Mouse (Mus musculus) embryonic facial prominence, embryonic 13.5 days (tissue): ENCODE data around the gene Gm10024. TPM values are rescaled to one million over a fixed set of nuclear protein-coding genes. Genes with fewer than 3 reads are reported as not detected.
A peak's percentile ranks its signal among the peaks of the same experiment; 100 is the strongest.
"Not testable (repeated sequence)": the region's sequence is repeated elsewhere in the genome, so short reads cannot be mapped to it uniquely, and the experiment has no call there.

Experiments
- ATAC-seq: fragments of 200-750 bp; cut with Nextera tagmentation; 2 replicates; pipeline ENCODE4 v1.8.0; 2017; ENCODE audit warnings: low read depth; ENCODE audit not compliant: insufficient number of reproducible peaks, insufficient read depth, low FRiP score, low TSS enrichment
- H3K27ac ChIP-seq: fragments of 300-500 bp; sonication (generic); 2 replicates; pipeline ENCODE4 v1.5.1; 2015; ENCODE audit warnings: moderate library complexity, mild to moderate bottlenecking, inconsistent platforms
- H3K27me3 ChIP-seq: fragments of 300-500 bp; sonication (generic); 2 replicates; pipeline ENCODE4 v1.6.1; 2015; ENCODE audit warnings: mild to moderate bottlenecking, inconsistent platforms
- H3K36me3 ChIP-seq: fragments of 300-500 bp; sonication (generic); 2 replicates; pipeline ENCODE4 v1.6.1; 2015; ENCODE audit warnings: mild to moderate bottlenecking, inconsistent platforms
- H3K4me1 ChIP-seq: fragments of 300-500 bp; sonication (generic); 2 replicates; pipeline ENCODE4 v1.6.1; 2015; ENCODE audit warnings: inconsistent platforms
- H3K4me2 ChIP-seq: fragments of 300-500 bp; sonication (generic); 2 replicates; pipeline ENCODE4 v1.6.1; 2015; ENCODE audit warnings: moderate library complexity, mild to moderate bottlenecking, inconsistent platforms
- H3K4me3 ChIP-seq: fragments of 300-500 bp; sonication (generic); 2 replicates; pipeline ENCODE4 v1.5.1; 2015; ENCODE audit warnings: mild to moderate bottlenecking, inconsistent platforms
- H3K9ac ChIP-seq: fragments of 300-500 bp; sonication (generic); 2 replicates; pipeline ENCODE4 v1.6.1; 2015; ENCODE audit warnings: mild to moderate bottlenecking, inconsistent platforms
- H3K9me3 ChIP-seq: fragments of 300-500 bp; sonication (generic); 2 replicates; pipeline ENCODE4 v1.6.1; 2016; ENCODE audit warnings: inconsistent platforms
- WGBS: fragments of 180-500 bp; shearing (Covaris S2); methylation state at CpG from one replicate; pipeline ENCODE4 v1.1.7; 2015; ENCODE audit warnings: mixed read lengths; 5-methylcytosine and 5-hydroxymethylcytosine counted together
- polyA plus RNA-seq: library from polyadenylated mRNA; unstranded; fragments of >200 nt; fragmentation: Nextera tagmentation; extraction: Ambion mirVana; gene quantifications from 2 replicates; pipeline ENCODE4 v1.2.1, GENCODE M21; 2015

Gene Gm10024
- 0.72 and 1.5 TPM in 2 replicates for polyA plus RNA-seq

DNA sequence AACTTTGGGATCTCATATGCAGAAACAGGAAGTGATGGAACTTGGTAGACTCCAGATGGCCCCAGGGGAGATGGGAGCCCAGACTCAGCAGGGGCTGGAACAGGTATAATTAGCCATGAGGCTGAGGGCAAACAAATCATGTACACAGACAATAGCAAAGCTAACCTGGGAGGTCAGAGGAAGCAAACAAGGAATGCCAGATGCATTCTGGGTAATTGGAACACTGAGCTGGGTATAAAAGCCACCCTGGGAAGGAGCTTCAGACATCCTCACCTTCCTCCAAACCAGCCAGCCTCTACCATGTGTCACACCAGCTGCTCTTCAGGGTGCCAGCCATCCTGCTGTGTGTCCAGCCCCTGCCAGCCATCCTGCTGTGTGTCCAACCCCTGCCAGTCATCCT, at the start of gene Gm10024:
Gm10024 (plus strand) TSS at position 301 of the 400 bp plus-strand sequence.
- ATAC-seq, H3K9me3 ChIP-seq, H3K27me3 ChIP-seq, H3K36me3 ChIP-seq, H3K4me2 ChIP-seq, H3K9ac ChIP-seq, H3K4me3 ChIP-seq, H3K4me1 ChIP-seq, H3K27ac ChIP-seq: not testable (repeated sequence)

DNA sequence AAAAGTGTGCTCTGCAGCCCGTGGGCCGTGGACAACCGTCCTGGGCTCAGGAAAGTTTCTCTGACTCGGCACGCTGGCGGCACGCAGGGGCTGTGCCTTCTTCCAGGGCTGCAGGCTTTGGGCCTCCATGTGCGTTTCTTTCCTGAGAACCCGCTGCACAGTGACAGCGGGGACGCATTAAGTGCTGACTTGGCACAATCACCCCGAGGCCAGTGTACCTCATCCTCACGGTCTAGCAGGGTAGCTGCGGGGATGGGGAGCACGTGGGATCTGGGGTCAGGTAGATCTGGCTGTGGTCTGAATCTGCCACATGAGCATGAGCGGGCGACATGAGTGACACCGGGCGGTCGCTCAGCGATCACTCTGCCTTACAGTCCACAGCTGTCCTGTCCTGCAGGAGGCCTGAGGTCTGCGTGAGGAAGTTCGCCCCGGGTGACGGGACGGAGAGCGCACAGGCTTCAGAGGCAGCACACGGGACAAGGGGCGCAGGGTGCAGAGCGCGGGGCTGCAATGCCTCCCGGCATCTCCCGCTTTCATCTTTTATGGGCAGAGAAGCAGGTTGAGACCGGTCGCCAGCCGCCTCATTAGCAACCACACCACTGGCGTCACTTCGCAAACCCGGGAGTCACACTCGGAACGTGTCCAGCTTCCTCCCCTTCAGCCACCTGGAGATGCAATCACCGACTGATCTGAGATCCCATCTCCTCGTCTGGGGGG, 47.1 kb upstream of the Gm10024 start:
- H3K4me1 ChIP-seq, result peaks cover 3% of the 10 kb centered on the region; the same call in 1 of the 2 replicates
- peaks cover 4% of the 10 kb centered on the region; the same call in 1 of the 2 replicates for H3K9me3 ChIP-seq
- no peak overlapping the region for H3K4me3 ChIP-seq
- no peak overlapping the region for H3K4me2 ChIP-seq
- no peak overlapping the region for H3K27ac ChIP-seq
- H3K36me3 ChIP-seq, result no peaks in the 10 kb centered on the region
- 0 out of 2 replicates have a peak, but pooled peaks cover 3% of the 10 kb centered on the region for H3K27me3 ChIP-seq
- WGBS, result 55% methylated on average over 43 of the region's 43 CpGs
- no peak for ATAC-seq
- 0 out of 2 replicates have a peak overlapping the region, but pooled peaks have one; percentile 32 for H3K9ac ChIP-seq

DNA sequence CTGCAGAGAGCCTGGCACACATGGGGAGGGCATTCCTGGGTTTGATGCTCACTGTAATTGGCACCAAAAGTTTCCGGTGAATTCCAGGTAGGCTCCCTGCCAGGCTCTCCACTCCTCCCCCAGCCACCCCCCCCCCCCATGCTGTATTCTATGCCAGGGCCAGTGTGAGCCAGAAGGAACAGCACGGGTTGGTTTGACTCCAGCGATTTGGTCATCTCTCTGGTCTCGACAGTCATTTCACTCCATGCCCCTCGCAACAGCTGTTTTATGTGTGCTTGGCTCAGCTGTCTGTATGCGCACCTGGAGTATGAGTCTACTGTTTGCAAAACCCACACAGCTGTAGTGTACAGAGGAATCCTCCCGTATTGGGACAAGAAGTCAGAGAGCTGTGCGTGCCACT, 44.9 kb upstream of the Gm10024 start:
- 80% methylated on average over 8 of the region's 8 CpGs for WGBS
- ATAC-seq, result no peak
- Histone ChIP-seq H3K27ac (no peak overlapping the region), H3K4me3 (no peak overlapping the region), H3K9me3 (no peaks in the 10 kb centered on the region), H3K9ac (no peak overlapping the region), H3K27me3 (0 out of 2 replicates have a peak, but pooled peaks cover 3% of the 10 kb centered on the region), H3K4me1 (peaks cover 3% of the 10 kb centered on the region; the same call in 1 of the 2 replicates), H3K36me3 (no peaks in the 10 kb centered on the region), H3K4me2 (no peak overlapping the region)

DNA sequence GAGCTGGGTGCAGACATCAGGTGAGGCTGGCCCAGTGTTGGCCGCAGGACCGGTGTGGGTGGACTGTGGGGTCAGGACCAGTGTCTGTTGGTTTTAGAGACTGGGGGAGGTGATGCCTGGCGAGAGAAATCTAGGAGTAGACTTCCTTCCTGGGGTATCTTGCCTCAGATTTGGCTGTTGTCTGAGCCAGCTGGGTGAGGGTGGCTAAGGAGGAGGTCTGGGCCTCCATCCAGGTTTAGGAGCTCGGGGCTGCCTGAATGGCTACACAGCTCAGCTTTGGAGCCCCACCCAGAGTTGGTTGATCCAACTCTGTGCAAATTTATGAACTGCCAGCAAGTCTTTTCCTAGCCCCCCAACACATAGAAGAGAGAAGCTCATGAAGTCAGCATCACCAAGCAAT, 43.9 kb upstream of the Gm10024 start:
- Histone ChIP-seq H3K27me3 (0 out of 2 replicates have a peak, but pooled peaks cover 3% of the 10 kb centered on the region), H3K9me3 (no peaks in the 10 kb centered on the region), H3K9ac (no peak overlapping the region), H3K4me3 (no peak overlapping the region), H3K36me3 (no peaks in the 10 kb centered on the region), H3K27ac (no peak overlapping the region), H3K4me2 (no peak overlapping the region), H3K4me1 (peaks cover 3% of the 10 kb centered on the region; the same call in 1 of the 2 replicates)
- WGBS, result 73% methylated on average over 4 of the region's 4 CpGs
- no peak for ATAC-seq

DNA sequence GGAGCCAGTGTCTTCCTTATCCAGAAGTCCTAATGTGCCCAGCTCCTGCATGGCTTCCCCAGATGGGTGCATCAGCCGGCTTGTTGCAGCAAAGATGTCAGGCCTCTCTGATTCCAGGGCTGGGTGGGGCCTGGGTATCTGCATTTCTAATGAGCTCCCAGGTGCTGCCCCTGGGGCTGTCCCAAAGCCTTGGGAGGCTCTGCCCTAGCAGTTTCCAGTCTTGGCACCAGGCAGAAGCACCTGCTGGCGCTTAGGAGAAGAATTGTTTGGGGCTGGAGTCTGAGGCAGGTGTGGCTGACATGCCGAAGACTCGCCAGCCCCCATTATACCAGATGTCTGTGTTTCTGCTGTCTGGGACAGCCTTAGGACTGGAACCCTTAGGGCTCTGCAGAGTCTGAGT, 40.5 kb upstream of the Gm10024 start:
- 57% methylated on average over 4 of the region's 4 CpGs for WGBS
- no peaks in the 10 kb centered on the region for H3K36me3 ChIP-seq
- H3K4me1 ChIP-seq, result peaks cover 9% of the 10 kb centered on the region
- ATAC-seq, result no peak
- no peak overlapping the region for H3K27ac ChIP-seq
- no peak overlapping the region for H3K4me3 ChIP-seq
- H3K9ac ChIP-seq, result no peak overlapping the region
- no peak overlapping the region for H3K4me2 ChIP-seq
- no peaks in the 10 kb centered on the region for H3K9me3 ChIP-seq
- H3K27me3 ChIP-seq, result peaks cover under 1% of the 10 kb centered on the region; the same call in 1 of the 2 replicates

DNA sequence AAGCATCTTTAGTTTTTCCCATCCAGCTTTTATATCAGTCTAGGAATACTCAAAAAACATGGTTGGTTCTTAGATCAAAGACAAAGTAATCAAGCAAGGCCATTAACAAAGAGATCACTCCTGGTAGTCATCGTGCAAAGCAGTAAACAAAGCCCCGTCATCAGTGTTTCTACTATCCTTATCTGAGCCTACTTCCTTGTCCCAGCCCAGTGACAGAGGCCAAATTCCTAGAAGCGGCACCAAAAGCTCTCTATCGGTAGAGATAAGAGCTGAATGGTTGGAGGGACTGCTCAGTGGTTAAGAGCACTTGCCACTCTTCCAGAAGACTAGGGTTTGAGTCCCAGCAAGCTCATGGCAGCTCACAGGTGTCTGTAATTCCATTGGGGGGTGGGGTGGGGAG, 39.7 kb upstream of the Gm10024 start:
- Histone ChIP-seq H3K36me3 (no peaks in the 10 kb centered on the region), H3K4me3 (no peak overlapping the region)
- WGBS, result 85% methylated on average over 4 of the region's 4 CpGs

DNA sequence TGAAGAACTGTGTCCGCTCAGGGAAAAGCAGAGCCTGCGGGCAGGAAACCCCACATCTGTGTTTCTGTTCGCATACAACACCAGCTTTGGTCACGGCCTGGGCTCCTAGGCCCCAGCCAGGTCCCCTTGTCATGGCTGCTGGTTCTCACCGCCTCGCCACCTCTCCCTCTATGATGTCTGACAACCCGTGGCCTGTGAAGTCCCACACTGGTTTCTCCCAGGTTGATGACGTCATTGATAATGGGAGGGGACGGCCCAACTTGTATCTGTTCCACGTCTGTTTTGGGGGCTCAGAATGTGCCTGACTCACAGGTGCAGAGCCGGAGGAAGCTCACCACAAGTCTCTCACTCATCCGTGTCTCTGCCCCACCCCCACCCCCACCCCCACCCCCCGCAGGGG, 37.5 kb upstream of the Gm10024 start:
- Histone ChIP-seq H3K36me3 (no peaks in the 10 kb centered on the region), H3K27me3 (peaks cover 29% of the 10 kb centered on the region), H3K4me3 (no peak overlapping the region), H3K4me2 (no peak overlapping the region), H3K9me3 (no peaks in the 10 kb centered on the region), H3K27ac (no peak overlapping the region), H3K4me1 (peaks cover 22% of the 10 kb centered on the region), H3K9ac (no peak overlapping the region)
- ATAC-seq, result no peak
- WGBS, result 47% methylated on average over 13 of the region's 13 CpGs

More for the DNA sequence above, 39.7 kb upstream of the Gm10024 start:
- peaks cover 8% of the 10 kb centered on the region; the same call in 1 of the 2 replicates for H3K27me3 ChIP-seq
- no peak overlapping the region for H3K9ac ChIP-seq
- H3K4me2 ChIP-seq, result no peak overlapping the region
- no peak for ATAC-seq
- no peaks in the 10 kb centered on the region for H3K9me3 ChIP-seq
- peaks cover 9% of the 10 kb centered on the region for H3K4me1 ChIP-seq
- no peak overlapping the region for H3K27ac ChIP-seq

DNA sequence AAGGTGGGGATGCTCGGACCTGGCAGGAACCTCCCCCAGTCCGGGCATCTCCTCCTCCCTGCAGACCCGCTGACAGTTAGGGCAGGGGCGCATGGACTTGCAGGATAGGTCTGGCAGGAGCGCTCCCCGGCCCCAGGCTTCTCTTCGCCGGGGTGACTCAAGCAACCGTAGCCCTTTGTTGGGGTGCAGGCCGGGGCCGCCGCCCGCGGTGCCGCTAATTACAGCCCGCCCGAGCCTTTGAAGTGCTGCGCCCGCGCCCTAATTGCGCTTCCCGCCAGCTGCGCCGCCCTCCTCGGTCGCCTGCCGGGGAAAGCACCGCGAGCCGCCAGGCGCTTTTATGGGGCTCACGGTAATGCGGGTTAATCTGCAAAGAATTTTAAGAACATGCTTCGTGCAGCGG, 33.7 kb upstream of the Gm10024 start:
- peaks cover 22% of the 10 kb centered on the region for H3K4me1 ChIP-seq

DNA sequence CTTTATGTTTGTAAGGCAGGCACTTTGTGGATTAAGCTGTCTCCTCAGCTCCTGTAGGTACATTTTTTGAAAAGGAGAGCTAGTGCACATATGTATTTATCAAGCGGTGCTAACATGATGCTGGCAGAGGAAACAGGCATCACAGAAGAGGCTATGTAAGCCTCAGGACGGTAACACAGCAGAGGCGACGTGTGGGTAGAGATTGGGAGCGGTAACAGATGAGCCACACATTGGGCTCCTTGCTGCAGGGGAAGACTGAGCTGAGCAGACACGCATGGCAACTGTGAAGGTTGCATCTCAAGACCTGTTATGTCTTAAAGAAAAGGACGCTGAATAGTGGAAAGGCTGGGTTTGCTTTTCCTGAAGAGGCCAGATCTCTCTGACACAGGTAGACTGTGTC, 28.3 kb upstream of the Gm10024 start:
- Histone ChIP-seq H3K4me1 (peaks cover 18% of the 10 kb centered on the region), H3K9ac (no peak overlapping the region), H3K4me2 (no peak overlapping the region), H3K9me3 (no peaks in the 10 kb centered on the region), H3K27ac (no peak overlapping the region), H3K4me3 (no peak overlapping the region), H3K36me3 (no peaks in the 10 kb centered on the region), H3K27me3 (peaks cover 64% of the 10 kb centered on the region)
- no peak for ATAC-seq
- 71% methylated on average over 7 of the region's 7 CpGs for WGBS

More for the DNA sequence above, 33.7 kb upstream of the Gm10024 start:
- no peak for ATAC-seq
- H3K9ac ChIP-seq, result peak overlapping the region; percentile 66
- H3K4me2 ChIP-seq, result peak overlapping the region; percentile 78
- H3K9me3 ChIP-seq, result no peaks in the 10 kb centered on the region
- peaks cover 39% of the 10 kb centered on the region for H3K27me3 ChIP-seq
- H3K27ac ChIP-seq, result no peak overlapping the region
- H3K36me3 ChIP-seq, result no peaks in the 10 kb centered on the region
- H3K4me3 ChIP-seq, result peak overlapping the region; percentile 43
- under 1% methylated on average over 35 of the region's 35 CpGs for WGBS

DNA sequence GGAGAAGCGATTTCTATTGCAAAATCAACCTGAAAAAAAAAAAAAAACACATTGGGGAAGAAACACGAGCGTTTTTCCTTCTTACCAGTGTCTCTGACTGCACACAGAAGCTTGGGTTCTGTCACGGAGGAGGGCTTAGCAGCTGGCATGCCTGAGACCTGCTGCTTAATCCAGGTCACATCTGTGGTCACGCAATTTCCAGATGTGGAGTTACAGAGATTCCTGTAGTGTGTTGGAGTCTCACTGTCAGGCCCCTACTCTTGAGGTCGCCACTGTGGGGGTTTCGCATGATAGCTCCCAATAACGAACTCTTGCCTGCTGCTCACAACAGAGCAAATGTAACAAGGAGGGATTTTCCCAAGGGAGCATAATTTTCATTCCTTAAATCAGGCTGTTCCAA, 27.1 kb upstream of the Gm10024 start:
- Histone ChIP-seq H3K4me3 (no peak overlapping the region), H3K36me3 (no peaks in the 10 kb centered on the region), H3K9me3 (no peaks in the 10 kb centered on the region), H3K27me3 (peaks cover 65% of the 10 kb centered on the region), H3K9ac (no peak overlapping the region), H3K27ac (no peak overlapping the region), H3K4me1 (peaks cover 15% of the 10 kb centered on the region), H3K4me2 (no peak overlapping the region)
- ATAC-seq, result no peak
- WGBS, result 16% methylated on average over 8 of the region's 8 CpGs

DNA sequence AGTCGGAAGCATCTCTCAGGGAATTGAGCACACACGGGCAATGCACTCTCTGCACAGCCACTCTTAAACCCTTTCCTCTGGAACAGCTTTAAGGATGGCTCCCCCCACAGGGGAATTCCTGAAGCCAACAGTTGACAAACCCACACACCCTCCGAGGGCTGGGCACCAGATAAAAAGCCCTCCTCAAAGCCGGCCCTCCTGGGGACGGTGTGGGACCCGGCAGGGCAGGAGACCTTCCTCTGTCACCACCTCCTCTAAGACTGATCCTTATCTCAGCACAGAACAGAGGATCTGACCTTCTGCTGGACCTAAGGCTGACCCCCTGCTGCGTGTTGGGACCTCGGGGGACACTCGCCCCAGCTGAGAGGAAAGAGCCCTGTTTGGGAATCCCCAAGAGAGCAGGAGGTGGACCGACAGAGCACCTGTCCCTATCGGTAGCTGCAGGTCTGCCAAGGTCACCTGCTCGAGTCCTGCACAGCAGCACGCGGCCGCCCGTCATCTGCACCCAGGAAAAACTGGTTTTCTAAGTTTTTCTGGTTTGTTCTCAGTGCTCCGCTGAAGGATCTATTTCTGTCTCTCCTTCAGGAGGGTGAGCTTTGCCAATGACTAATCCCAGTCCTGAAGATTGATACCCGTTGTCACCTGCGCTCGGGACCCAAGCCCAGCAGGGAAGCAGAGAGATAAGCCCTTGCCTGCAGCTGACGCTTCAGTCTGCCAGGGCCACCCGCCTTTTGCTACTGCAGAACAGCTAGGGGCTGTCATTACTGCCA, 25.2 kb upstream of the Gm10024 start, which contains the start of gene Tspear:
Tspear (plus strand) TSS at position 675 of the 770 bp plus-strand sequence.
- Histone ChIP-seq H3K27me3 (peaks cover 67% of the 10 kb centered on the region), H3K9me3 (no peaks in the 10 kb centered on the region), H3K9ac (no peak within 1 kb of the TSS), H3K4me2 (peak within 1 kb of the TSS; percentile 35), H3K36me3 (no peaks in the 10 kb centered on the region), H3K4me3 (no peak within 1 kb of the TSS), H3K4me1 (peaks cover 18% of the 10 kb centered on the region), H3K27ac (0 out of 2 replicates have a peak within 1 kb of the TSS, but pooled peaks have one; percentile 7)
- WGBS, result 4% methylated on average over 22 of the region's 22 CpGs
- no peak; the same call in 1 of the 2 replicates for ATAC-seq
